Mouse (Mus musculus) stomach, postnatal 0 days (tissue): ENCODE data around the gene Phldb1. TPM values are rescaled to one million over a fixed set of nuclear protein-coding genes. Genes with fewer than 3 reads are reported as not detected.

Experiments
- ATAC-seq: fragments of 200-750 bp; cut with Nextera tagmentation; 2 replicates; pipeline ENCODE4 v1.8.0; 2017; ENCODE audit not compliant: low FRiP score, low TSS enrichment
- DNase-seq: peaks from one replicate; pipeline ENCODE4 v3.0.0-alpha.2; 2016; ENCODE audit warnings: low spot score
- H3K27ac ChIP-seq: fragments of 300-500 bp; sonication (generic); replicated peaks from 2 replicates; pipeline ENCODE4 v1.5.1; 2014; ENCODE audit warnings: mild to moderate bottlenecking, control low read depth
- H3K27me3 ChIP-seq: fragments of 300-500 bp; sonication (generic); 2 replicates; pipeline ENCODE4 v1.6.1; 2014; ENCODE audit warnings: low read length; ENCODE audit not compliant: control insufficient read depth, insufficient read depth
- H3K36me3 ChIP-seq: fragments of 300-500 bp; sonication (generic); 2 replicates; pipeline ENCODE4 v1.6.1; 2014; ENCODE audit warnings: low read length, mixed read lengths; ENCODE audit not compliant: control insufficient read depth, insufficient read depth
- H3K4me1 ChIP-seq: fragments of 300-500 bp; sonication (generic); replicated peaks from 2 replicates; pipeline ENCODE4 v1.6.1; 2014; ENCODE audit warnings: antibody characterized with exemption; ENCODE audit not compliant: control insufficient read depth, insufficient read depth
- H3K4me2 ChIP-seq: fragments of 300-500 bp; sonication (generic); replicated peaks from 2 replicates; pipeline ENCODE4 v1.6.1; 2014; ENCODE audit warnings: low read depth, mild to moderate bottlenecking, control low read depth, moderate library complexity
- H3K4me3 ChIP-seq: fragments of 300-500 bp; sonication (generic); 2 replicates; pipeline ENCODE4 v1.5.1; 2014; ENCODE audit warnings: low read depth, low read length, control low read depth
- H3K9ac ChIP-seq: fragments of 300-500 bp; sonication (generic); 2 replicates; pipeline ENCODE4 v1.6.1; 2014; ENCODE audit warnings: mild to moderate bottlenecking, low read length, control low read depth, mixed read lengths
- H3K9me3 ChIP-seq: fragments of 300-500 bp; sonication (generic); 2 replicates; pipeline ENCODE4 v1.6.1; 2016; ENCODE audit warnings: low read length; ENCODE audit not compliant: control insufficient read depth
- CTCF ChIP-seq: IDR thresholded peaks from 2 replicates; pipeline ENCODE4 v1.5.1; 2016; ENCODE audit warnings: antibody characterized with exemption, low read depth, mild to moderate bottlenecking, moderate library complexity
- EP300 ChIP-seq: optimal IDR thresholded peaks from 2 replicates; pipeline ENCODE3; 2016; ENCODE audit warnings: antibody characterized with exemption
- WGBS: fragments of 180-500 bp; shearing (Covaris S2); extraction: QIAGEN DNeasy Blood & Tissue Kit; methylation state at CpG from one replicate; pipeline ENCODE4 v1.1.7; 2014; 5-methylcytosine and 5-hydroxymethylcytosine counted together
- polyA plus RNA-seq: library from polyadenylated mRNA; unstranded; fragments of >200 nt; fragmentation: Nextera tagmentation; extraction: Ambion mirVana; gene quantifications from 2 replicates; pipeline ENCODE4 v1.2.1, GENCODE M21; 2015

Phldb1 gene
- polyA plus RNA-seq, 1 experiment from 2014 or later: 14.9 TPM

- DNase-seq: peak; percentile 72
- no peak overlapping the region for H3K27ac ChIP-seq
Measured at GRCm38 (mm10) chr9:44685346-44686330, 49.4 kb downstream of the Phldb1 start.

GRCm38 (mm10) chr9:44683046-44683445, 52.0 kb downstream of the Phldb1 start:
- WGBS: 80% methylated on average over 8 of the region's 8 CpGs
- ATAC-seq (no peak), DNase-seq (no peak)
- no peaks in the 10 kb centered on the region; the same call in 1 of the 2 replicates for H3K4me1 ChIP-seq
- no peak overlapping the region for H3K4me3 ChIP-seq
- no peaks in the 10 kb centered on the region for H3K9me3 ChIP-seq
- peaks cover 12% of the 10 kb centered on the region for H3K36me3 ChIP-seq
- no peak for TF ChIP-seq CTCF
- no peak for TF ChIP-seq EP300
- no peak overlapping the region for H3K4me2 ChIP-seq
- H3K27ac ChIP-seq: no peak overlapping the region
- H3K9ac ChIP-seq: no peak overlapping the region
- H3K27me3 ChIP-seq: no peaks in the 10 kb centered on the region

More at GRCm38 (mm10) chr9:44685346-44686330, 49.4 kb downstream of the Phldb1 start:
- peak; percentile 98 for TF ChIP-seq CTCF
- no peak for TF ChIP-seq EP300
- Histone ChIP-seq H3K9ac (no peak overlapping the region), H3K9me3 (no peaks in the 10 kb centered on the region), H3K4me1 (no peaks in the 10 kb centered on the region; the same call in 1 of the 2 replicates), H3K36me3 (peaks cover 12% of the 10 kb centered on the region), H3K4me2 (no peak overlapping the region), H3K4me3 (no peak overlapping the region), H3K27me3 (no peaks in the 10 kb centered on the region)
- peak; percentile 35 for ATAC-seq
- 34% methylated on average over 14 of the region's 14 CpGs for WGBS

GRCm38 (mm10) chr9:44679565-44679964, 55.4 kb downstream of the Phldb1 start:
- H3K27me3 ChIP-seq: no peaks in the 10 kb centered on the region
- peak; percentile 27; the same call in 1 of the 2 replicates for ATAC-seq
- H3K27ac ChIP-seq: no peak overlapping the region
- H3K4me2 ChIP-seq: no peak overlapping the region
- no peaks in the 10 kb centered on the region for H3K4me1 ChIP-seq
- H3K9me3 ChIP-seq: no peaks in the 10 kb centered on the region
- no peaks in the 10 kb centered on the region for H3K36me3 ChIP-seq
- H3K9ac ChIP-seq: no peak overlapping the region
- no peak for DNase-seq
- TF ChIP-seq CTCF: no peak
- 72% methylated on average over 5 of the region's 5 CpGs for WGBS
- no peak overlapping the region for H3K4me3 ChIP-seq

GRCm38 (mm10) chr9:44678288-44678871, 56.6 kb downstream of the Phldb1 start:
- 94% methylated on average over 2 of the region's 2 CpGs for WGBS
- ATAC-seq: no peak

GRCm38 (mm10) chr9:44673005-44673404, 62.0 kb downstream of the Phldb1 start, which contains the start of gene Treh:
Gene Treh (plus strand): TSS chr9:44673233.
- Histone ChIP-seq H3K9ac (no peak within 1 kb of the TSS), H3K4me2 (no peak within 1 kb of the TSS), H3K9me3 (no peaks in the 10 kb centered on the region), H3K27ac (no peak within 1 kb of the TSS), H3K4me3 (no peak within 1 kb of the TSS), H3K4me1 (no peaks in the 10 kb centered on the region), H3K27me3 (no peaks in the 10 kb centered on the region), H3K36me3 (no peaks in the 10 kb centered on the region)
- DNase-seq: no peak
- TF ChIP-seq CTCF (no peak), EP300 (no peak)
- 76% methylated on average over 3 of the region's 3 CpGs for WGBS
- ATAC-seq: no peak

More at GRCm38 (mm10) chr9:44678288-44678871, 56.6 kb downstream of the Phldb1 start:
- Histone ChIP-seq H3K27me3 (no peaks in the 10 kb centered on the region), H3K4me2 (no peak overlapping the region), H3K4me3 (no peak overlapping the region), H3K4me1 (no peaks in the 10 kb centered on the region), H3K9me3 (no peaks in the 10 kb centered on the region), H3K36me3 (no peaks in the 10 kb centered on the region), H3K27ac (no peak overlapping the region), H3K9ac (no peak overlapping the region)
- TF ChIP-seq CTCF (peak; percentile 49), EP300 (no peak)
- DNase-seq: no peak
